Mouse (Mus musculus) liver, postnatal 0 days (tissue): ENCODE measurements around the gene Golph3l.

Source experiments
- CTCF ChIP-seq: sonication (generic); IDR thresholded peaks from 2 replicates; pipeline ENCODE4 v1.5.1; 2016; ENCODE audit warnings: antibody characterized with exemption, low read depth
- EP300 ChIP-seq: IDR thresholded peaks from 2 replicates; pipeline ENCODE4 v1.6.1; 2016; ENCODE audit warnings: antibody characterized with exemption, low read depth, mild to moderate bottlenecking

DNA sequence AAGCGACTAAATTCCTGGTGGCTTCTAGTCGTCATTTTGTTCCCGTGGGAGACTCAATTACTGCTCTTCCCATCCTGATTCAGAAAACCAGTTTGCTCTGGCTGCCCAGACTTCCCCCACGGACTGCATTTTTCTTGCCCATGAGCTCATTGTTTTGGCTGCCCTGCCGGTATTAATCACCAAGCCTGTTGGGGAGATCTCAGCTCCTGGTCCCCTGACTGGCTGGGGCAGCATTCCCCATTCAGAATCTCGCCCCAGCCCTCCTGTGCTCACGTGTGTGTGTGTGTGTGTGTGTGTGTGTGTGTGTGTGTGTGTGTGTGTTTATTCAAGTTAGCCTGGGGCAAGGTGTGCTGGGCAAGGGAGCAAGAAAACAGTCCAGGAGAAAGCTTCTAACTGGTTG is 79.3 kb downstream of the Golph3l start:
- TF ChIP-seq CTCF (no peak), EP300 (no peak)
